Mouse (Mus musculus) heart, embryonic 15.5 days (tissue): Measurements from ENCODE around the gene Arsg. TPM values are rescaled to one million over a fixed set of nuclear protein-coding genes. Genes with fewer than 3 reads are reported as not detected.

Experiments
- ATAC-seq: fragments of 200-750 bp; cut with Nextera tagmentation; replicated peaks from 2 replicates; pipeline ENCODE4 v1.8.0; 2017; ENCODE audit warnings: low read depth, moderate TSS enrichment; ENCODE audit not compliant: insufficient number of reproducible peaks, insufficient read depth, low FRiP score
- H3K27ac ChIP-seq: fragments of 300-500 bp; sonication (generic); 2 replicates; pipeline ENCODE4 v1.5.1; 2015; ENCODE audit warnings: mild to moderate bottlenecking, inconsistent platforms
- H3K27me3 ChIP-seq: fragments of 300-500 bp; sonication (generic); 2 replicates; pipeline ENCODE4 v1.6.1; 2015; ENCODE audit warnings: inconsistent platforms
- H3K36me3 ChIP-seq: fragments of 300-500 bp; sonication (generic); 2 replicates; pipeline ENCODE4 v1.6.1; 2015; ENCODE audit warnings: mild to moderate bottlenecking, inconsistent platforms
- H3K4me1 ChIP-seq: fragments of 300-500 bp; sonication (generic); replicated peaks from 2 replicates; pipeline ENCODE4 v1.6.1; 2015; ENCODE audit warnings: inconsistent platforms
- H3K4me2 ChIP-seq: fragments of 300-500 bp; sonication (generic); 2 replicates; pipeline ENCODE4 v1.6.1; 2015; ENCODE audit warnings: inconsistent platforms, mild to moderate bottlenecking, moderate library complexity
- H3K4me3 ChIP-seq: fragments of 300-500 bp; sonication (generic); 2 replicates; pipeline ENCODE4 v1.5.1; 2015; ENCODE audit warnings: mild to moderate bottlenecking, inconsistent platforms
- H3K9ac ChIP-seq: fragments of 300-500 bp; sonication (generic); 2 replicates; pipeline ENCODE4 v1.6.1; 2015; ENCODE audit warnings: mild to moderate bottlenecking, inconsistent platforms
- H3K9me3 ChIP-seq: fragments of 300-500 bp; sonication (generic); replicated peaks from 2 replicates; pipeline ENCODE4 v1.6.1; 2016; ENCODE audit warnings: inconsistent platforms
- WGBS: fragments of 180-500 bp; shearing (Covaris S2); methylation state at CpG from one replicate; pipeline ENCODE4 v1.1.7; 2015; ENCODE audit warnings: mixed read lengths; 5-methylcytosine and 5-hydroxymethylcytosine counted together
- polyA plus RNA-seq: library from polyadenylated mRNA; unstranded; fragments of >200 nt; fragmentation: Nextera tagmentation; extraction: Ambion mirVana; gene quantifications from 2 replicates; pipeline ENCODE4 v1.2.1, GENCODE M21; 2015

Arsg gene
- polyA plus RNA-seq = 2.7 and 3.6 TPM in 2 replicates

DNA sequence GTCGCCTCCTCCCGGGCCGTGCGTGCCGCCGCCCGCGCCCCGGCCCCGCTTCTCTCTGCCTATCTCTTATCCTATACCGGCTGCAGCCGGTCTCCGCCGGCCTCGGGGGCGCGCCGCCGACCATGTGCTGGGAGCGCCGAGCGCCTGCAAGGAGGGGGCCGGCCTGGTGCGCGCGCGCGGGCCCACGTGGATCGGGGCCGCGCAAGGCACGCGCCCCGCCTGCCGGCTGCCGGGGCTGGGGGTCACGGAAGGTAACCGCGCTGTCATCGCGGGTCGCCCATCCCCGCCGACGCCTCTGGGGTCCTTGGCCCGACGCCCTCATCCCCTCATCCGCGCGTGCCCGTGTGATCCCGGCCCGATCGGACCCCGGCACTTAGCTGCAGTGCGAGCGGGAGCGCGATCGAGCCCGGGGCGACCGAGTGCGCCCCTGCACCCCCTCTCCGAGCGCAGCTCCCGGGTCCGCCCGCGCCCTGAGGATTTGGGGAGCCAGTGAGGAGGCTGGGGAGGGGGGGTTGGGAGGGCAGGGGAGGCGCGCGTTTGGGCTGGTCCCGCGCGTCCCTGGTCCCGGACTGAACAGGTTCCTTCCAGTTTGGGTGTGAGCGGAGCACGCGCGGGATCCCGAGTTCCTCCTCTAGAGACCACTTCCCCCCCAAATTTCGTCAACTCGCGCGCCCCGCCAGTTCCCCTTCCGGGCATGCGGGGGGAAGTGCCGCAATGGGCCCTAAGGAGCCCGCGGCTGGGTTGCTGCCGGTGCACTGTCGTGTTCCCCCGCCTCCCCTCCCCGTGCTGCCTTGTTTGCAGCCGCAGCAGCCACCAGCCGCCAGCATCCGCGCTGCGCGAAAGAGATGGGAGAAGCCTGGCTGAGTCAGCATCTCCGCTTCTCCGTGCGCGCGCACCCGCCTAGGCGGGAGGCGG is at the start of gene Arsg, which contains the start of gene Slc16a6:
Arsg (plus strand) TSS at position 204 of the 915 bp plus-strand sequence.
Slc16a6 (minus strand) TSS at position 428 of the 915 bp plus-strand sequence.
- H3K27ac ChIP-seq = peak within 1 kb of the TSS; percentile 86

DNA sequence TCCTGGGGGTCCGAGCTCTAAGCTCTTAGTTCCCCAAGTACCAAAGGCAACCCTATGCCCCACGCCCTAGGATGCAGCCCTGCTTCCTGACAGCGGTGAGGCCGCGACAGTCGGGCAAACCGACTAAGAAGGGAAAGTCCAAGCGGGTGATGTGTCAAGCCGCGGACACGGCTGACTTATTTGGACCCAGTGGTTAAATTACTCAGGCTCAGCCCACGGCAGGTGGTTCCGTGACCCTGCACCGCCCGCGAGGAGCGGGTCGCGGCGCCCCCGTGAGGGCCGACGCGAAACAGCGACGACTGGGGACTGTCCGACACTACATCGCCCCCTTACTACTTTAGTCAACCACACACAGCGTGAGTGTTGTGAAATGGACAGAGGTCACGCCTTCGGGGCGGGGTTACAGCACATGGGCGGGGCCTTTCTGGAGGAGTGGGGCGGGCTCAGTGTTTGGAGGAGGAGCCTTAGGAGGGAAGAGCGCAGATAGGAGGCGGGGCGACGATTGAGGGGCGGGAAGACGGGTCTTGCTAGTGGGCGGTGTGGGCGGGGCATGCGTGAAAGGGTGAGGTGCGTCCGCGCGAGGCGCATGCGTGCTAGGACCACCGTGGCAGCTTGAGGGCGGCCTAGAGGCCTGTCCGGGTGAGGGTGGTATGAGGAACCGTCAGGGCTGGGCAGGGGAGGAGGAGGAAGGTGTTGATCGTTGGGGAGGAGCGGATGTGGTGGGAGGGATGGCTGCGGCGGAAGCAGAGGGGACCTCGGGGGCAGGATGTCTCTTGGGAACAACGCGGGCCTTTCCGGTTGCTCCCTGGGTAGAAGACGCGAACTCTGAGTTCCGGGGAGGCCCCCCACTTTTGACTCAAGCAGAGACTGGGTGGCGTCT is 47.5 kb upstream of the Arsg start, which contains the start of gene Amz2:
Amz2 (plus strand) TSS at position 555 of the 880 bp plus-strand sequence.
- Histone ChIP-seq H3K4me2 (peak within 1 kb of the TSS; percentile 75), H3K4me3 (peak within 1 kb of the TSS; percentile 72), H3K9ac (peak within 1 kb of the TSS; percentile 72), H3K4me1 (peaks cover 10% of the 10 kb centered on the region), H3K9me3 (no peaks in the 10 kb centered on the region), H3K27ac (peak within 1 kb of the TSS; percentile 88), H3K27me3 (no peaks in the 10 kb centered on the region), H3K36me3 (peaks cover 24% of the 10 kb centered on the region)
- peak; percentile 97 for ATAC-seq
- WGBS = 1% methylated on average over 65 of the region's 65 CpGs

More for the DNA sequence above, at the start of gene Arsg, which contains the start of gene Slc16a6:
- Histone ChIP-seq H3K27me3 (peaks cover 3% of the 10 kb centered on the region; the same call in 1 of the 2 replicates), H3K36me3 (no peaks in the 10 kb centered on the region), H3K4me3 (peak within 1 kb of the TSS; percentile 86), H3K4me1 (peaks cover 20% of the 10 kb centered on the region), H3K4me2 (peak within 1 kb of the TSS; percentile 97), H3K9ac (peak within 1 kb of the TSS; percentile 78), H3K9me3 (no peaks in the 10 kb centered on the region)
- ATAC-seq = peak; percentile 80
- WGBS = under 1% methylated on average over 107 of the region's 111 CpGs

DNA sequence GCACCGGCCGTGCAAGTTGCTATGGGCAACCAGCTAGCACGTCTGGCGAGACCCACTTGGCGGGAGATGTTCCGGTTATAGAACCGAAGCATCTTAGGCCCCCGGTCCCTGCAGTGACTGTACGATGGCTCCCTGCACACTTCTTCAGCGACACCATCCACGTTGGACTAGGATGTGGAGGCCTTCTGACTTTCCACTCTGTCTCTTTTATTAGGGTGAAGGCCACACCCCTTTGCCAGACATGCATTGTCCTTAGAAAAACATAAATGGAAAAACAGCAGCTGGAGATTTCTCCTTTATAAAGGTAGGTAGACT is 46.9 kb upstream of the Arsg start:
- Histone ChIP-seq H3K4me1 (peaks cover 14% of the 10 kb centered on the region), H3K4me2 (peak overlapping the region; percentile 75), H3K9me3 (no peaks in the 10 kb centered on the region), H3K36me3 (peaks cover 29% of the 10 kb centered on the region), H3K9ac (peak overlapping the region; percentile 72), H3K27me3 (no peaks in the 10 kb centered on the region), H3K27ac (peak overlapping the region; percentile 88), H3K4me3 (peak overlapping the region; percentile 72)
- no peak for ATAC-seq
- WGBS = under 1% methylated on average over 11 of the region's 11 CpGs

DNA sequence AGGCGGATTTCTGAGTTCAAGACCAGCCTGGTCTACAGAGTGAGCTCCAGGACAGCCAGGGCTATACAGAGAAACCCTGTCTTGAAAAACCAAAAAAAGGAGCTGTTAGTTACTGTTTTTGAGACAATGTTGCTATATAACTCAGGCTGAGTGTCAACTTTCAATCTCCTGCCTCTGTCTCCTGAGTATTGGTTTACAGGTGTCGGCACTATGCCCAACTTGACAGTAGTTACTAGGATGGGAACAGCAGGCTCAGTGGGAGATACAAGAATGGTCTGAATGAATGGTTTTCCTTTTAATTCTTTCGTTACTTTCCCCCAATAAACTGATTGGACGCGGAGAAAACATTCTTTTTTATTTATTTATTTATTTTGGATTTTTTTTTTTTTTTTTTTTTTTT is 45.8 kb upstream of the Arsg start:
- Histone ChIP-seq H3K27ac (no peak overlapping the region), H3K4me3 (no peak overlapping the region), H3K9me3 (no peaks in the 10 kb centered on the region), H3K36me3 (peaks cover 29% of the 10 kb centered on the region), H3K4me1 (peaks cover 18% of the 10 kb centered on the region), H3K27me3 (no peaks in the 10 kb centered on the region), H3K9ac (no peak overlapping the region), H3K4me2 (no peak overlapping the region)
- WGBS = 96% methylated on average over 5 of the region's 5 CpGs
- no peak for ATAC-seq

DNA sequence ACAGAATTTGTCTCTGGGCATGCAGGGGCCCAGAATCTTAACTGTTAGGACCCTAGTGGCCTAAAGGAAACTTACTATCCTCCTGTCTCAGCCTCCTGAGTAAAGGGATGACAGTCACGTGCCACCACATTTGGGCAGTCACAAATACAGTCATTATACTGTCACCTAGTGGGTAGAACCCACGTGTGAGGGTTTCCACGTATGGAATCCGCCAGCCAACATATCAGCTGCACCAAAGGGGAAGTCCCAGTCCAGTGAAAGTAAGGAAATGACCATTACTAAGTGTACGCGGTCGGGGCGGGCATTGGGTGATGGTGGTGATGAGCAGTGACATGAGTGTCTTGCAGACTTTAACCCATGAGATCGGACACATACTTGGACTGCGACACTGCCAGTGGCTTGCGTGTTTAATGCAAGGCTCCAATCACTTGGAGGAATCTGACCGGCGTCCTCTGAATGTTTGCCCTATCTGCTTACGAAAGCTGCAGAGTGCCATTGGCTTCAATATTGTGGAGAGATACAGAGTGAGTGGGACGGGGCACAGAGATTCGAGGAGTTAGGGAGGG is 38.9 kb upstream of the Arsg start:
- H3K9ac ChIP-seq = no peak overlapping the region
- peaks cover 51% of the 10 kb centered on the region for H3K36me3 ChIP-seq
- H3K9me3 ChIP-seq = no peaks in the 10 kb centered on the region
- no peak overlapping the region for H3K27ac ChIP-seq
- WGBS = 88% methylated on average over 16 of the region's 16 CpGs
- H3K4me1 ChIP-seq = peaks cover 12% of the 10 kb centered on the region
- H3K27me3 ChIP-seq = no peaks in the 10 kb centered on the region
- ATAC-seq = no peak
- no peak overlapping the region for H3K4me3 ChIP-seq
- H3K4me2 ChIP-seq = no peak overlapping the region

DNA sequence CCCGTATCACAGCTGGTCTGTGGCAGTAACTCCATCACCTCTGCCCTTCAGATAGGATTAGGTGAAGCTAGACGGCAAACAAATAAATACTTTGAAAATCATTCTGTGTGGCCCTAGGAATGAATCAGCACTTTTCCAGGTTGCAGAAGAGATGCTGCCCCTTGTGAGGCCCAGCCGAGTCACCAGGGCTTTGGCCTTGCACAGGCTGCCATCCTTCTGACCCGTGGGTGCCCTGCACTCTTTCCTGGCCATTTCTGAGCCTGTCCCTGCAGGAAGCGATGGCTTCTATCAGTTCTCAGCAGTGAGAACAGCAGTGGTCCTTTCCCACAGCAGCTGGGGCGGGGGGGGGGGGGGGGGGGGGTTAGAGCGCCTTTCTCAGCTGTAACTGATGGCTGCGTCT is 36.3 kb upstream of the Arsg start:
- ATAC-seq = no peak
- Histone ChIP-seq H3K27ac (no peak overlapping the region), H3K4me1 (peaks cover 19% of the 10 kb centered on the region), H3K36me3 (peaks cover 33% of the 10 kb centered on the region), H3K4me3 (no peak overlapping the region), H3K27me3 (no peaks in the 10 kb centered on the region), H3K9ac (no peak overlapping the region), H3K4me2 (no peak overlapping the region), H3K9me3 (no peaks in the 10 kb centered on the region)
- 54% methylated on average over 8 of the region's 8 CpGs for WGBS

DNA sequence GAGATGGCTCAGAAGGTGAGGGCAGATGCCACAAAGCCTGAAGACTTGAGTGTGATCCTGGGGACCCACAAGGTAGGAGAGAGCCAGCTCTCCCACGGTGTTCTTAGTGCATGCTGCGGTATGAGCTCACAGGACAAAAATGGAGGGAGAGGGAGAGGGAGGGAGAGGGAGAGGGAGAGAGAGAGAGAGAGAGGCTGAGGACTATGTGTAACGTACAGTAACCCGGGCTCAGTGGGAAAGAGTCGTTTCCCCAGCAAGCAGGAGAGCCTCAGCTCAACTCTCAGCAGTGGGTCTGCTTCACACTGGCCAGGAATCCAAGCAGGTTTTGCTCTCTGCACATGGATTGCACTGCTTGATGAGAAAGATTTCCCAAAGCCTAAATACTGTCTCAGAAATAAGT is 34.0 kb upstream of the Arsg start:
- Histone ChIP-seq H3K36me3 (peaks cover 27% of the 10 kb centered on the region), H3K27me3 (no peaks in the 10 kb centered on the region), H3K4me3 (peak overlapping the region; percentile 69), H3K9me3 (no peaks in the 10 kb centered on the region), H3K4me2 (peak overlapping the region; percentile 95), H3K9ac (peak overlapping the region; percentile 73; the same call in 1 of the 2 replicates), H3K4me1 (peaks cover 19% of the 10 kb centered on the region), H3K27ac (peak overlapping the region; percentile 69)
- WGBS = 12% methylated on average over 5 of the region's 5 CpGs
- ATAC-seq = 0 out of 2 replicates have a peak, but pooled peaks have one; percentile 10

DNA sequence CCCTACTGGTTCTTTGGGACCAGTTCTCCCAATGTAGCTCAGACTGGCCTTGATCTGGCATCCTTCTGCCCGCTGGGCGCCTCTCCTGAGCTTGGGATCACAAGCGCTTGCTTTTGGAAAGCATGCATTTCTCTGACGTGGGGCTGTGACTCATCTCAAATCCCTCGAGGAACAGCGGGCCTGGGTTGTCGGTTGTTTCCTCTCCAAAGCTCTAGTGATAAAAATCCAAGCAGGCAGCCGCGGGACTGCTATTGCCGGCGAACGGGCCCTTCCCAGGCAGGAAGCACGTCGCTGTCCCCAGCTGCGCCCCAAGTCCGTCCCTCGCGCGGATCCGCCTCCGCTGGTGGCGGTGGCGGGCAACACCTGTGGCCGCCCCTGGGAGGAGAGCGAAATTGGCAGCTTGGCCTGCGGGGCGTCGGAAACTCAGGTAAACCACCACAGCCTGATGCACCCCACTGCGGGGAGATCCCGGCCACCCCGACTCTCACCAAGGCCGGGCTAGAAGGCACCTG is 33.3 kb upstream of the Arsg start:
- peak; percentile 82 for ATAC-seq
- peak overlapping the region; percentile 73 for H3K9ac ChIP-seq
- no peaks in the 10 kb centered on the region for H3K9me3 ChIP-seq
- peaks cover 19% of the 10 kb centered on the region for H3K4me1 ChIP-seq
- H3K4me2 ChIP-seq = peak overlapping the region; percentile 95
- peak overlapping the region; percentile 69 for H3K4me3 ChIP-seq
- 1% methylated on average over 32 of the region's 32 CpGs for WGBS
- H3K36me3 ChIP-seq = peaks cover 21% of the 10 kb centered on the region
- peak overlapping the region; percentile 69 for H3K27ac ChIP-seq
- no peaks in the 10 kb centered on the region for H3K27me3 ChIP-seq

DNA sequence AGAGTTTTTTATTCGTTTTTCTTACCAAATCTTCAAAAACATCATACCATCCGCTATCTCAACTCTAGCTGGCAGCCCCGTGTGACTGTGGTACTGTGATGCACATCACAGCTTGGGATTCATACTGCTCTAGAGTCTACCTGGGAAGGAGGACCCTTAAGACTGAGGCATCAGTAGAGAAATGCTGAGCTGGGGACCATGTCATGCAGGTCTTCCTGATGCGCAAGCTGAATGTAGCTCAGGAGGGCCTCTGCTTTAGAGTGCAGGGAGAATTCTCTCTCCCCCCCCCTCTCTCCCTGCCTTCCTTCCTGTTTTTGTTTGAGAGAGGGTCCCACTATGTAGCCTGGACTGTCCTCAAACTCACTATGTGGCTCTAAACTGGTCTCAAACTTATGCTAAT is 32.5 kb upstream of the Arsg start:
- 59% methylated on average over 4 of the region's 4 CpGs for whole genome bisulfite sequencing
- no peak for ATAC-seq

DNA sequence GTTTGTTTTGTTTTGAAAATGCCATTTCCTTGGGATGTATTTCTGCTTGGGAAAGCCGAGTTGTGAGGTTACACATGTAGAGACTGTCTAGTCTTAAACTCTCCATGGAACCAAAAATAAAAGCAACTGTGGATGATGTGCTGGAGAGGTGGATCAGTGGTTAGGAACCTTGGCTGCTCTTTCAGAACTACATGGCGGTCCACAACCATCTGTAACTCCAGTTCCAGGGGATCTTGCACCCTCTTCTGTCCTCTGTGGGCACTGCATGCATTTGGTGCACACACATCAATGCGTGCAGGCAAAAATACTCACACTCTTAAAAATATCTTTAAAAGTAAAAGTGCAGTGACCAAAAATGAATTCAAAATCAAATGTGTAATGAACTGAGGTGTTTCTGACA is 32.1 kb upstream of the Arsg start:
- H3K4me3 ChIP-seq = no peak overlapping the region
- ATAC-seq = no peak
- H3K4me1 ChIP-seq = peaks cover 19% of the 10 kb centered on the region
- no peaks in the 10 kb centered on the region for H3K9me3 ChIP-seq
- H3K36me3 ChIP-seq = 0 out of 2 replicates have a peak, but pooled peaks cover 10% of the 10 kb centered on the region
- WGBS = 61% methylated on average over 3 of the region's 3 CpGs
- no peak overlapping the region for H3K27ac ChIP-seq
- H3K9ac ChIP-seq = no peak overlapping the region
- H3K4me2 ChIP-seq = no peak overlapping the region; the same call in 1 of the 2 replicates
- no peaks in the 10 kb centered on the region for H3K27me3 ChIP-seq

More for the DNA sequence above, 32.5 kb upstream of the Arsg start:
- Histone ChIP-seq H3K27ac (no peak overlapping the region), H3K4me2 (peak overlapping the region; percentile 95), H3K4me1 (peaks cover 19% of the 10 kb centered on the region), H3K9ac (0 out of 2 replicates have a peak overlapping the region, but pooled peaks have one; percentile 73), H3K4me3 (peak overlapping the region; percentile 69), H3K36me3 (peaks cover 13% of the 10 kb centered on the region; the same call in 1 of the 2 replicates), H3K9me3 (no peaks in the 10 kb centered on the region), H3K27me3 (no peaks in the 10 kb centered on the region)
